Mouse (Mus musculus): Measurements from ENCODE around the gene Dbr1. TPM values are rescaled to one million over a fixed set of nuclear protein-coding genes. Genes with fewer than 3 reads are reported as not detected.
A peak's percentile ranks its signal among the peaks of the same experiment; 100 is the strongest.
"Not testable (repeated sequence)": the region's sequence is repeated elsewhere in the genome, so short reads cannot be mapped to it uniquely, and the experiment has no call there.

Gene Dbr1
- polyA plus RNA-seq, 1 experiment from 2014 or later = 26.2 TPM

DNA sequence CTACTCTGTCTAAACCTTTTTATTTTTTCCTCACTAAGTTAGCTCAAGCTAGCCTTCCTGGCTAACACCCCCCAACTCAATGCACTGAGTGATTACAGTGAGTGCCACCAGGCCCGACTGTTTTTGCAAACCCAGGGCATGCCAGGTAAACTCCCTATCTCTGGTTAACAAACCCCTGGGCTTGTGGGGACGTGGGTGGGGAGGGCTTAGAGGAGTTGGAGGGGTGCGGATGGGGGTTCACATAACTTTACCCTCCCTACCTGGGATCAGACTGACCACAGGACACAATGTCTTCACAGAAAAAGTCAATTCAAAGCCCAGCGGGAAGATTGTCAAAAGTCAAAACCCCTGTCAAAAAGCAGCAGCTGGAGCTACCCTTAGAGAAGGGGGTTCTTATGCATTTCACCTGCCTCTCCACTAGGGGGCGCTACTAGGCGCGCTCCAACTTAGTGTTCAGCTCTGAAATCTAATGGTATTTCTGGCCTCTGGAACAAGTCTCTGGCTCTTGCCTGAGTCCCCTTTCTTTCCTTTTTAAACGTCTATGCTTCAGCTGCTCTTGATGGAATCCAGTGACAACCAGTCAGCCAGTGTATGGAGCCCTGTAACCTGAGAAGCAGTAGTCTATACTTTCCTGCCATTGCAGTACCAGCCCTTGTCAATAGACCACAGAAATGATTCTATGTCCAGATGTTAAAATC, 12.1 kb downstream of the Dbr1 start:
- Histone ChIP-seq H3K4me3 (replicated peaks; ENCODE audit: low read depth, low read length) (no peak overlapping the region), H3K4me2 (ENCODE audit: low read length) (no peak overlapping the region), H3K36me3 (ENCODE audit: control insufficient read depth, insufficient read depth, low read length) (peaks cover 20% of the 10 kb centered on the region), H3K27ac (replicated peaks; ENCODE audit: low read depth, low read length) (no peak overlapping the region), H3K9ac (replicated peaks; ENCODE audit: low read length) (no peak overlapping the region), H3K9me3 (ENCODE audit: control insufficient read depth, low read length) (no peaks in the 10 kb centered on the region), H3K27me3 (ENCODE audit: control insufficient read depth, insufficient read depth, low read length) (no peaks in the 10 kb centered on the region), H3K4me1 (ENCODE audit: control insufficient read depth, insufficient read depth, low read length) (no peaks in the 10 kb centered on the region)
- peak; percentile 71 for DNase-seq
- no peak for ATAC-seq (ENCODE audit: low FRiP score, low TSS enrichment)
- 26% methylated on average over 8 of the region's 8 CpGs for WGBS

DNA sequence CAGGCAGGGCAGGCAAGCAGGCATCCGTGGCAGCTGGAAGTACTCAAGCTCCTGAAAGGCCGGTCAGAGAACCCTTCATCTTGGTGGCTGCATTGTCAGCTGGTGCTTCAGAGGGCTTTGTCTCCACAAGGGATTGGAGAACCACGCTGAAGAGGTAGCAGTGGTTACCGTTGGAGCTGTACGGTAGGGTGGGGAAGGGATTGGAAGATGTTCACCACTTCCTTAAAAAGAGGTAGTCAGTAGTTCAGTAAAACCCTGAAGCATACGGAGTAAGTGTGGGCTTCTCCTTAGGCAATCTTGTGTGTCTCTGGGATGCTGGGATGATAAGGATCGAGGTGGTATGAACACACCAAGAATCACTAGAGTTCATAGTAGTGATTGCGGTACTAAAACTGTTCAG, 15.5 kb downstream of the Dbr1 start:
- Histone ChIP-seq H3K27ac (replicated peaks; ENCODE audit: low read depth, low read length) (no peak overlapping the region), H3K4me3 (replicated peaks; ENCODE audit: low read depth, low read length) (no peak overlapping the region), H3K4me1 (ENCODE audit: control insufficient read depth, insufficient read depth, low read length) (no peaks in the 10 kb centered on the region), H3K36me3 (ENCODE audit: control insufficient read depth, insufficient read depth, low read length) (no peaks in the 10 kb centered on the region), H3K9me3 (ENCODE audit: control insufficient read depth, low read length) (no peaks in the 10 kb centered on the region), H3K27me3 (ENCODE audit: control insufficient read depth, insufficient read depth, low read length) (no peaks in the 10 kb centered on the region), H3K9ac (replicated peaks; ENCODE audit: low read length) (no peak overlapping the region), H3K4me2 (ENCODE audit: low read length) (no peak overlapping the region)
- 76% methylated on average over 8 of the region's 8 CpGs for WGBS
- no peak for DNase-seq
- no peak for ATAC-seq (ENCODE audit: low FRiP score, low TSS enrichment)

DNA sequence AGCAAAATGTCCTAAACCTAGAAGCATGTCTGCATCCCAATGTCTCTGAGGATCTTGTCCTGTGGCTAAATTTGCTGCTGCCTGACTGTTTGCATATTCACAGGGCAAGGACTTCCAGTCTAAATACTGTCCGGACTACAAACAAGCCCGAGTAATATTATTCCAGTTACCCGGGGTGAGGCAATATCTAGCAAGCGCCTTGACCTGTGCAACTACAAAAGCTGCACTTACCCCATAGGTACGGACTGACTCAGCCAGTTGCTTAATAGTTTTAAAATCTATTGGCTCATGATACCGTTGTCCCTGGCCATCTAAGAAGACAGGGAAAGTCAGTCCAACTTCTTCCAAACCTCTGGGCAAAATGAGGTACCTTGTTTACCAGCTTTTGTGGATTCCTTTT, 23.5 kb downstream of the Dbr1 start:
- 91% methylated on average over 6 of the region's 6 CpGs for WGBS
- H3K9ac ChIP-seq (replicated peaks; ENCODE audit: low read length); ATAC-seq (ENCODE audit: low FRiP score, low TSS enrichment): not testable (repeated sequence)

DNA sequence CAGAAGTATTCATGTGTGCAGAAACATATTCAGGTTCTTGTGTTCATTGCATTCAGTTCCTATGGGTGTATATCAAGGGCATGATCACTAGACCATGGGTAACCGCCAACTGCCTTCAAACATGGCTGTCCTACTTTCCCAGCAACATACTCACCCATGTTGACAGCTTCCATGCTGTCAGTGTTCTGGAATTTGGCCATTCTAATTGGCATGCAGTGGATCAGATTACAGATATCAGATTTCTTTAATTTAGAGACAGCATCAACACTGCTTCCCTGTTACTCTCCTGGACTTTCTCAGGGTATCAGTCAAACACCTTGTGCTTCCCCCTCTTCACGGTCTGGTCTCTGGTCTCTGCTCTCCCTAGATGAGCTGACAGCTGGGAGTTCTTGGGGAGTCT, 28.0 kb downstream of the Dbr1 start:
- Histone ChIP-seq H3K9me3 (ENCODE audit: control insufficient read depth, low read length) (no peaks in the 10 kb centered on the region), H3K27ac (replicated peaks; ENCODE audit: low read depth, low read length) (no peak overlapping the region), H3K9ac (replicated peaks; ENCODE audit: low read length) (no peak overlapping the region), H3K4me3 (replicated peaks; ENCODE audit: low read depth, low read length) (no peak overlapping the region), H3K36me3 (ENCODE audit: control insufficient read depth, insufficient read depth, low read length) (no peaks in the 10 kb centered on the region), H3K27me3 (ENCODE audit: control insufficient read depth, insufficient read depth, low read length) (no peaks in the 10 kb centered on the region), H3K4me1 (ENCODE audit: control insufficient read depth, insufficient read depth, low read length) (no peaks in the 10 kb centered on the region), H3K4me2 (ENCODE audit: low read length) (no peak overlapping the region)
- WGBS = 77% methylated on average over 2 of the region's 2 CpGs
- no peak for ATAC-seq (ENCODE audit: low FRiP score, low TSS enrichment)
- DNase-seq = no peak

More for the DNA sequence above, 23.5 kb downstream of the Dbr1 start:
- H3K27ac ChIP-seq (replicated peaks; ENCODE audit: low read depth, low read length); H3K4me1 ChIP-seq (ENCODE audit: control insufficient read depth, insufficient read depth, low read length); H3K36me3 ChIP-seq (ENCODE audit: control insufficient read depth, insufficient read depth, low read length); H3K4me2 ChIP-seq (ENCODE audit: low read length); H3K9me3 ChIP-seq (ENCODE audit: control insufficient read depth, low read length); H3K27me3 ChIP-seq (ENCODE audit: control insufficient read depth, insufficient read depth, low read length); H3K4me3 ChIP-seq (replicated peaks; ENCODE audit: low read depth, low read length); DNase-seq: not testable (repeated sequence)

DNA sequence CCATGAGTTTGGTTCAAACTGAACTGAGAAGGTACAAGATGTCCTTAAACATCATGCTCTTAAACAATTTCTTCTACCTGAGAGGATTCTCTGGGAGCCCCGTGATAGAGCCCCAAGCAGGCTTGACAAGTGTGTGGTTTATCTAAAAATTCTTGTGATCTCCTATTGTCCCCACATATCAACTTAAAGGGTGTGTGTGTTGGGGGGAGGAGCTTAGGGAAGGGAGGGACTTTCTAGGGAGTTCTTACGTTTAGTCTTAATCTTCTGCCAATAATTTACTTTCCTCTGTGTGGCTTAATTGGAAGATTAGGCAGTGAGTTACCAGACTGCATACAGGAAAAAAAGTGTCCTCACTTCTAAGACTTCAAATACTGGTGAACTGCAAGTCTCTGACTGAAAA, 36.6 kb downstream of the Dbr1 start, which contains the start of gene A4gnt:
A4gnt (plus strand) TSS at position 301 of the 400 bp plus-strand sequence.
- Histone ChIP-seq H3K27ac (replicated peaks; ENCODE audit: low read depth, low read length) (no peak within 1 kb of the TSS), H3K4me3 (replicated peaks; ENCODE audit: low read depth, low read length) (no peak within 1 kb of the TSS), H3K9ac (replicated peaks; ENCODE audit: low read length) (no peak within 1 kb of the TSS), H3K4me2 (ENCODE audit: low read length) (no peak within 1 kb of the TSS), H3K36me3 (ENCODE audit: control insufficient read depth, insufficient read depth, low read length) (no peaks in the 10 kb centered on the region), H3K9me3 (ENCODE audit: control insufficient read depth, low read length) (no peaks in the 10 kb centered on the region), H3K27me3 (ENCODE audit: control insufficient read depth, insufficient read depth, low read length) (no peaks in the 10 kb centered on the region), H3K4me1 (ENCODE audit: control insufficient read depth, insufficient read depth, low read length) (no peaks in the 10 kb centered on the region)
- ATAC-seq (ENCODE audit: low FRiP score, low TSS enrichment) (no peak), DNase-seq (no peak)
- 59% methylated on average over 2 of the region's 2 CpGs for WGBS

DNA sequence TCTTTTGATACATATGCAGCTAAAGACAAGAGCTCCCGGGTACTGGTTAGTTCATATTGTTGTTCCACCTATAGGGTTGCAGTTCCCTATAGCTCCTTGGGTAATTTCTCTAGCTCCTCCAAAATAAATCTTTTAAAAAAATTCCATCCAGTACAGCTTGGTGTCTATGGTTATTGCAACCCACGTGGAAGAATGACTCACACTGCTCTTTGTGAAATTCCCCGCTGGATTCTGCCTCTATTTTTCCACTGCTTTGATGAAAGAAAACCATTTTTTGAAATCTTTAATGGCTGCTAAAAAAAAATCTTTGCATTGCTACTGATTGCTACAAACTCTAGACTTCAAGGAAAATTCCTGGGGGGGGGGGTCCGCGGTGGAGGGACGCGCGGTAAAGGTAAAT, 44.1 kb downstream of the Dbr1 start:
- Histone ChIP-seq H3K9ac (replicated peaks; ENCODE audit: low read length) (no peak overlapping the region), H3K27ac (replicated peaks; ENCODE audit: low read depth, low read length) (no peak overlapping the region), H3K36me3 (ENCODE audit: control insufficient read depth, insufficient read depth, low read length) (no peaks in the 10 kb centered on the region), H3K9me3 (ENCODE audit: control insufficient read depth, low read length) (no peaks in the 10 kb centered on the region), H3K4me1 (ENCODE audit: control insufficient read depth, insufficient read depth, low read length) (no peaks in the 10 kb centered on the region), H3K27me3 (ENCODE audit: control insufficient read depth, insufficient read depth, low read length) (no peaks in the 10 kb centered on the region), H3K4me2 (ENCODE audit: low read length) (no peak overlapping the region), H3K4me3 (replicated peaks; ENCODE audit: low read depth, low read length) (no peak overlapping the region)
- ATAC-seq (ENCODE audit: low FRiP score, low TSS enrichment) (no peak), DNase-seq (no peak)
- 93% methylated on average over 8 of the region's 8 CpGs for WGBS

DNA sequence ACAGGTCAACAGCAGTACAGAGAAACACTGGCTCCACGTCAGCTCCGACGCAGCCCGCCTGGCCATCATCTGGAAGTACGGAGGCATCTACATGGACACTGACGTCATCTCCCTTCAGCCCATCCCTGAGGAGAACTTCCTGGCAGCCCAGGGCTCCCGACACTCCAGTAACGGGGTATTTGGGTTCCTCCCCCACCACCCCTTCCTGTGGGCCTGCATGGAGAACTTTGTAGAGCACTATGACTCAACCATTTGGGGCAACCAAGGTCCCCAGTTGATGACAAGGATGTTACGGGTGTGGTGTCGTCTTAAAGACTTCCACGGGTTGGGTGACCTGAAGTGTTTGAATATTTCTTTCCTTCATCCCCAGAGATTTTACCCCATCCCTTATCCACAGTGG, 44.6 kb downstream of the Dbr1 start:
- Histone ChIP-seq H3K27ac (replicated peaks; ENCODE audit: low read depth, low read length) (no peak overlapping the region), H3K9me3 (ENCODE audit: control insufficient read depth, low read length) (no peaks in the 10 kb centered on the region), H3K4me1 (ENCODE audit: control insufficient read depth, insufficient read depth, low read length) (no peaks in the 10 kb centered on the region), H3K4me2 (ENCODE audit: low read length) (no peak overlapping the region), H3K4me3 (replicated peaks; ENCODE audit: low read depth, low read length) (no peak overlapping the region), H3K27me3 (ENCODE audit: control insufficient read depth, insufficient read depth, low read length) (no peaks in the 10 kb centered on the region), H3K9ac (replicated peaks; ENCODE audit: low read length) (no peak overlapping the region), H3K36me3 (ENCODE audit: control insufficient read depth, insufficient read depth, low read length) (no peaks in the 10 kb centered on the region)
- WGBS = 95% methylated on average over 11 of the region's 11 CpGs
- ATAC-seq (ENCODE audit: low FRiP score, low TSS enrichment) = no peak
- no peak for DNase-seq

DNA sequence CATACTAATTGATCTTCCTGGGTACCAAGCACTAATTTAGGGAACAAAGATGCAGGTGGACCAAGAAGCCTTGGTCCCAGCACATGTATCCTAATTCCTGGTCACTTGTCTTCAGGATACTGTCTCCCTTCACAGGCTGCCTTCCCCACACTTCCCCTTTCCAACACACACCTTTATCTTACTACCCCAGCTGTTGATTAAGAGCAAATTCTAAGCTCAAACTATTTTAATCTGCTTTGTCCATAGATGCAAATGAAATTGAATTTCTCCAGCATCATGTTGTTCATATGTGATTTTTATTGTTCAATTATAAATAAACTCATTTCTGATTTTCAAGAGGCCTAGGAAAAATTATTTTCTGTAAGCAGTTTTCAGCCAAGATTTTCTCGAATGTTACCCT, 46.4 kb downstream of the Dbr1 start:
- Histone ChIP-seq H3K27ac (replicated peaks; ENCODE audit: low read depth, low read length) (no peak overlapping the region), H3K4me3 (replicated peaks; ENCODE audit: low read depth, low read length) (no peak overlapping the region), H3K9me3 (ENCODE audit: control insufficient read depth, low read length) (no peaks in the 10 kb centered on the region), H3K4me1 (ENCODE audit: control insufficient read depth, insufficient read depth, low read length) (no peaks in the 10 kb centered on the region), H3K9ac (replicated peaks; ENCODE audit: low read length) (no peak overlapping the region), H3K27me3 (ENCODE audit: control insufficient read depth, insufficient read depth, low read length) (no peaks in the 10 kb centered on the region), H3K4me2 (ENCODE audit: low read length) (no peak overlapping the region), H3K36me3 (ENCODE audit: control insufficient read depth, insufficient read depth, low read length) (no peaks in the 10 kb centered on the region)
- WGBS = 95% methylated on average over 1 of the region's 1 CpGs
- DNase-seq (no peak), ATAC-seq (ENCODE audit: low FRiP score, low TSS enrichment) (no peak)

DNA sequence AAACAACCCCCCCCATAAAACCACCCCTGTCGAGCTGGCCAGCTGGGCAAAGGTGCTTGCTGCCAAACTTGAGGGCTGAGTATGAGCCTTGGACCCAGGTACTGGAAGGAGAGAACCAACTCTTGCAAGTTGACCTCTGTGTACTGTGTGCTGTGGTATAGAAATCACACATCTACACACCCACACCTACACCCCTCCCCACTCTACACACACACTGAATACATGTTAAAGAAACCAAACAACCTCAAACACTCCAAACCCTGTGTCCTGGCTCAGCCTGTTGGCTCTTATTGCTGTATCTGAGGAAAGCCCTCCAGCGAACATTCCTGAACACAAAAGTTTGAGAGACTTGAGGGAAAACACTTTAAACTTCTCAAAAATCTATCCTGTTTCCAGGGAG, 47.4 kb downstream of the Dbr1 start:
- DNase-seq (no peak), ATAC-seq (ENCODE audit: low FRiP score, low TSS enrichment) (no peak)
- no peak overlapping the region for H3K9ac ChIP-seq (replicated peaks; ENCODE audit: low read length)
- 62% methylated on average over 2 of the region's 2 CpGs for WGBS
- H3K4me2 ChIP-seq (ENCODE audit: low read length) = no peak overlapping the region
- no peaks in the 10 kb centered on the region for H3K27me3 ChIP-seq (ENCODE audit: control insufficient read depth, insufficient read depth, low read length)
- H3K4me1 ChIP-seq (ENCODE audit: control insufficient read depth, insufficient read depth, low read length) = no peaks in the 10 kb centered on the region
- no peak overlapping the region for H3K27ac ChIP-seq (replicated peaks; ENCODE audit: low read depth, low read length)
- no peaks in the 10 kb centered on the region for H3K9me3 ChIP-seq (ENCODE audit: control insufficient read depth, low read length)
- H3K36me3 ChIP-seq (ENCODE audit: control insufficient read depth, insufficient read depth, low read length) = no peaks in the 10 kb centered on the region
- no peak overlapping the region for H3K4me3 ChIP-seq (replicated peaks; ENCODE audit: low read depth, low read length)
